Mouse (Mus musculus): Measurements from ENCODE around the gene Apobec1. TPM values are rescaled to one million over a fixed set of nuclear protein-coding genes. Genes with fewer than 3 reads are reported as not detected.
"Not testable (repeated sequence)": the region's sequence is repeated elsewhere in the genome, so short reads cannot be mapped to it uniquely, and the experiment has no call there.

The Apobec1 gene
- total and polyA plus RNA-seq, 3 experiments, result 0.51 to 26.8 (median 7.2) TPM

DNA sequence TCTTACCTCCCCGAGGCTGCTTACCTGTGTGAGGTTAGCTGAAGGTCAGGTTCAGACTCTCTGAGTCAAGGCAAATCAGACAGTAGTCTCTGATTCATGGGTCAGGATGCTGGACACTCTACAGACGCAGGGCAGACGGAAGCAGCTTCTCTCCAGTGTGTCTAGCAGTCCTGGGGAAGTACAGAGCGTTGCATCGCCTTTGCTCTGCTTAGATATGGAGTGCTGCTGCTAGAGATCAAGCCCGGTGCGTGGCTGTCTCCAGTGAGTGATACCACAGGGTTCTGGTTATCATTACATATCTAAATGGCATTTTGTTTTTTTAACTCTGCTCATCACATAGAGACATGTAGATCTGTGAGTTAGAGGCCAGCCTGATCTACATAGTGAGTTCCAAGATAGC, 5.6 kb downstream of the Apobec1 start:
- no peaks in the 10 kb centered on the region for H3K9me3 ChIP-seq (replicated peaks)

GRCm38 (mm10) chr6:122595637-122596036, 6.6 kb downstream of the Apobec1 start:
- DNase-seq (ENCODE audit: low spot score), result no peak
- H3K4me3 ChIP-seq (ENCODE audit: low read depth, low read length), result no peak overlapping the region
- peaks cover 48% of the 10 kb centered on the region for H3K36me3 ChIP-seq (replicated peaks)
- peaks cover 5% of the 10 kb centered on the region; the same call in 1 of the 2 replicates for H3K4me1 ChIP-seq (ENCODE audit: insufficient read depth, low read depth, low read length)
- H3K27me3 ChIP-seq (ENCODE audit: insufficient read depth, low read length), result no peaks in the 10 kb centered on the region
- ATAC-seq (ENCODE audit: extremely low read depth, insufficient number of reproducible peaks, low FRiP score, poor library complexity, severe bottlenecking), result no peak
- TF ChIP-seq GATA2 (IDR thresholded peaks at IDR 0.05; ENCODE audit: borderline replicate concordance, low read depth, low read length), result no peak
- TF ChIP-seq POLR2AphosphoS5 (IDR thresholded peaks at IDR 0.05; ENCODE audit: insufficient replicate concordance, low read depth, low read length), result no peak
- TF ChIP-seq TAL1 (conservative IDR thresholded peaks at IDR 0.05; ENCODE audit: low read depth, low read length), result no peak
- TF ChIP-seq CTCF (IDR thresholded peaks at IDR 0.05; ENCODE audit: low read depth, low read length), result no peak
- TF ChIP-seq GATA1 (IDR thresholded peaks at IDR 0.05; ENCODE audit: borderline replicate concordance, low read length), result no peak
- H3K9me3 ChIP-seq (replicated peaks), result no peaks in the 10 kb centered on the region

More for the DNA sequence above, 5.6 kb downstream of the Apobec1 start:
- TF ChIP-seq GATA1 (IDR thresholded peaks at IDR 0.05; ENCODE audit: borderline replicate concordance, low read length) (no peak), POLR2AphosphoS5 (IDR thresholded peaks at IDR 0.05; ENCODE audit: insufficient replicate concordance, low read depth, low read length) (no peak), GATA2 (IDR thresholded peaks at IDR 0.05; ENCODE audit: borderline replicate concordance, low read depth, low read length) (no peak), TAL1 (conservative IDR thresholded peaks at IDR 0.05; ENCODE audit: low read depth, low read length) (no peak), CTCF (IDR thresholded peaks at IDR 0.05; ENCODE audit: low read depth, low read length) (no peak)
- ATAC-seq (ENCODE audit: extremely low read depth, insufficient number of reproducible peaks, low FRiP score, poor library complexity, severe bottlenecking) (no peak), DNase-seq (ENCODE audit: low spot score) (no peak)
- peaks cover 41% of the 10 kb centered on the region for H3K36me3 ChIP-seq (replicated peaks)
- no peak overlapping the region for H3K4me3 ChIP-seq (ENCODE audit: low read depth, low read length)
- H3K4me1 ChIP-seq (ENCODE audit: insufficient read depth, low read depth, low read length), result peaks cover 7% of the 10 kb centered on the region; the same call in 1 of the 2 replicates
- H3K27me3 ChIP-seq (ENCODE audit: insufficient read depth, low read length), result no peaks in the 10 kb centered on the region

DNA sequence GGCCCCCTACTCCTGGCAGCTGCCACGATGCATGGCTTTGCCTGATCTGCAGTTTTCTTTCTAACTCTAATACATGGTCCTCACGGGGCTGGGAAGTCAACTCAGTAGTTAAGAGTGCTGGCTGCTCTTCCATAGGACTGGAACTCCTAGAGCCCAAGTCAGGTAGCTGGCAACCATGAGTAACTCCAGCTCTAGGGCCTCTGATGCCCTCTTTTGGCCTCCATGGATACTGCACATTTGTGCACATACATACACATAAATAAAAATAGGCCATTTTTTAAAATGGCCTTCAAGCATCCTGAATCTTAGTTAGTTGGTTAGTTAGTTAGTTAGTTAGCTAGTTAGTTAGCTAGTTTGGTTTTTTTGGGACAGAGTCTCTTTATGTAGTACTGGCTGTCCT, 9.3 kb downstream of the Apobec1 start:
- H3K4me3 ChIP-seq (ENCODE audit: low read depth, low read length), result no peak overlapping the region
- TF ChIP-seq CTCF (IDR thresholded peaks at IDR 0.05; ENCODE audit: low read depth, low read length) (no peak), GATA2 (IDR thresholded peaks at IDR 0.05; ENCODE audit: borderline replicate concordance, low read depth, low read length) (no peak), POLR2AphosphoS5 (IDR thresholded peaks at IDR 0.05; ENCODE audit: insufficient replicate concordance, low read depth, low read length) (no peak), GATA1 (IDR thresholded peaks at IDR 0.05; ENCODE audit: borderline replicate concordance, low read length) (no peak), TAL1 (conservative IDR thresholded peaks at IDR 0.05; ENCODE audit: low read depth, low read length) (no peak)
- ATAC-seq (ENCODE audit: extremely low read depth, insufficient number of reproducible peaks, low FRiP score, poor library complexity, severe bottlenecking) (no peak), DNase-seq (ENCODE audit: low spot score) (no peak)
- no peaks in the 10 kb centered on the region for H3K27me3 ChIP-seq (ENCODE audit: insufficient read depth, low read length)
- no peaks in the 10 kb centered on the region for H3K9me3 ChIP-seq (replicated peaks)
- H3K36me3 ChIP-seq (replicated peaks), result peaks cover 38% of the 10 kb centered on the region
- H3K4me1 ChIP-seq (ENCODE audit: insufficient read depth, low read depth, low read length), result no peaks in the 10 kb centered on the region

DNA sequence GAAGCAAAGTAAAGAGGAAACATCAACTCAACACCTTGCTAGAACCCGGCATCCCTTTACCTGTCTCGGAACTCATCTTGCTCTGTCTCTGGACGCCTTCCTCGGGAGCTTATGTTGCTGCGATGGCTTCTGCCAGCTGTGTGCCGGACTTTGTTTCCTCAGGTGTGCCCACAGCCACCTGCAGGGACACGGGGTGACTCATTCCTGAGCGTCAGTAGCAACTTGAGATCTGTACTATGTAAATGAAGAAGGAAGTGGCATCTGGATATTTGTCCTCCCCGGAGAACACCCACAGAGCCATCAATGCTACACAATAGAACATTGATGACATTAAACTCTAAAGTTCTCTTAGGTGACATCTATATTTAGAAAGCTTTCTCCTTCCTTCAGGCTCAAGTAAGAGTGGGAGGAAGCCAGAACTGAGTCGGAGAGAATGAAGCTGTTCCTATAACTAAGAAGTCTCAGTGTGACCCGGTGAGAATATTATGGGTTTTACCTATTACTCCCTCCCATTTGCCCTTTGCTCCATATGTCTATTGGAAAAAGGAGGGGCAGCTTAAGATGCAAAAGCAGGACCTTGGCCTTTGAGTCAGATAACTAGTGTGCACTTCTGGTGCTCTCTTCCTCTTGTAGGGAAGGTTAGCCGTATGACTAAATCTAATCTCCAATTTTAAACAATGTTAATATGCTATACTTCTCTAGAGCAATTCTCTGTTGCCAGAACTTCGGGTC, 11.1 kb downstream of the Apobec1 start:
- no peaks in the 10 kb centered on the region for H3K27me3 ChIP-seq (ENCODE audit: insufficient read depth, low read length)
- no peaks in the 10 kb centered on the region for H3K4me1 ChIP-seq (ENCODE audit: insufficient read depth, low read depth, low read length)
- DNase-seq (ENCODE audit: low spot score) (no peak), ATAC-seq (ENCODE audit: extremely low read depth, insufficient number of reproducible peaks, low FRiP score, poor library complexity, severe bottlenecking) (no peak)
- no peak for TF ChIP-seq GATA1 (IDR thresholded peaks at IDR 0.05; ENCODE audit: borderline replicate concordance, low read length)
- no peak overlapping the region for H3K4me3 ChIP-seq (ENCODE audit: low read depth, low read length)
- peaks cover 32% of the 10 kb centered on the region for H3K36me3 ChIP-seq (replicated peaks)
- H3K9me3 ChIP-seq (replicated peaks), result no peaks in the 10 kb centered on the region

GRCm38 (mm10) chr6:122579086-122579485, 23.2 kb downstream of the Apobec1 start:
- peaks cover 2% of the 10 kb centered on the region for H3K4me1 ChIP-seq (ENCODE audit: insufficient read depth, low read depth, low read length)
- no peaks in the 10 kb centered on the region for H3K9me3 ChIP-seq (replicated peaks)
- peaks cover 24% of the 10 kb centered on the region for H3K36me3 ChIP-seq (replicated peaks)
- no peak for TF ChIP-seq POLR2AphosphoS5 (IDR thresholded peaks at IDR 0.05; ENCODE audit: insufficient replicate concordance, low read depth, low read length)
- TF ChIP-seq TAL1 (conservative IDR thresholded peaks at IDR 0.05; ENCODE audit: low read depth, low read length), result no peak
- no peak for TF ChIP-seq GATA2 (IDR thresholded peaks at IDR 0.05; ENCODE audit: borderline replicate concordance, low read depth, low read length)
- no peak for TF ChIP-seq GATA1 (IDR thresholded peaks at IDR 0.05; ENCODE audit: borderline replicate concordance, low read length)
- no peak for TF ChIP-seq CTCF (IDR thresholded peaks at IDR 0.05; ENCODE audit: low read depth, low read length)
- peaks cover 4% of the 10 kb centered on the region; the same call in 1 of the 2 replicates for H3K27me3 ChIP-seq (ENCODE audit: insufficient read depth, low read length)
- no peak for ATAC-seq (ENCODE audit: extremely low read depth, insufficient number of reproducible peaks, low FRiP score, poor library complexity, severe bottlenecking)
- no peak overlapping the region for H3K4me3 ChIP-seq (ENCODE audit: low read depth, low read length)
- no peak for DNase-seq (ENCODE audit: low spot score)

DNA sequence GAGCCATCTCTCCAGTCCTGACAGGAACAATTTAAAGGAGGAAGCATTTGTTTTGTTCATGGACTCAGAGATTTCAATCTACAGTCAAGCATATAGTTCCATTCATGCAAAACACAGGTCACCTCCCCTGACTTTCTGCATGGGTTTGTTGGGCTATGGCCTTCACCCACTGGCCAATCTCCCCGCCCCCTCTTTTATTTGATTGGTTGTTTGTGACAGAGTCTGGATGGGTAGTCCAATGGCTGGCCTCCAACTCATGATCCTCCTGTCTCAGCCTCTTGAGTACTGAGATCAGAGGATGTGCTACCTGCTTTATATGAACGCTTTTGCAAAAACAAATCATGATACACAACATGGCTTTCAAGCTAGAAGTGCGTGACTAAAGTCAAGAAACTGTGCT, 25.2 kb downstream of the Apobec1 start:
- H3K9me3 ChIP-seq (replicated peaks), result no peaks in the 10 kb centered on the region

GRCm38 (mm10) chr6:122575037-122575436, 27.2 kb downstream of the Apobec1 start:
- H3K4me3 ChIP-seq (ENCODE audit: low read depth, low read length), result not testable (repeated sequence)

More for the DNA sequence above, 25.2 kb downstream of the Apobec1 start:
- peaks cover 2% of the 10 kb centered on the region for H3K4me1 ChIP-seq (ENCODE audit: insufficient read depth, low read depth, low read length)
- H3K4me3 ChIP-seq (ENCODE audit: low read depth, low read length), result no peak overlapping the region
- ATAC-seq (ENCODE audit: extremely low read depth, insufficient number of reproducible peaks, low FRiP score, poor library complexity, severe bottlenecking), result no peak
- H3K36me3 ChIP-seq (replicated peaks), result peaks cover 16% of the 10 kb centered on the region
- TF ChIP-seq TAL1 (conservative IDR thresholded peaks at IDR 0.05; ENCODE audit: low read depth, low read length) (no peak), GATA1 (IDR thresholded peaks at IDR 0.05; ENCODE audit: borderline replicate concordance, low read length) (no peak), POLR2AphosphoS5 (IDR thresholded peaks at IDR 0.05; ENCODE audit: insufficient replicate concordance, low read depth, low read length) (no peak), GATA2 (IDR thresholded peaks at IDR 0.05; ENCODE audit: borderline replicate concordance, low read depth, low read length) (no peak), CTCF (IDR thresholded peaks at IDR 0.05; ENCODE audit: low read depth, low read length) (no peak)
- DNase-seq (ENCODE audit: low spot score), result no peak
- peaks cover 4% of the 10 kb centered on the region; the same call in 1 of the 2 replicates for H3K27me3 ChIP-seq (ENCODE audit: insufficient read depth, low read length)

More at GRCm38 (mm10) chr6:122575037-122575436, 27.2 kb downstream of the Apobec1 start:
- not testable (repeated sequence) for H3K36me3 ChIP-seq (replicated peaks); DNase-seq (ENCODE audit: low spot score); H3K9me3 ChIP-seq (replicated peaks); H3K4me1 ChIP-seq (ENCODE audit: insufficient read depth, low read depth, low read length); H3K27me3 ChIP-seq (ENCODE audit: insufficient read depth, low read length); ATAC-seq (ENCODE audit: extremely low read depth, insufficient number of reproducible peaks, low FRiP score, poor library complexity, severe bottlenecking)
